Mouse (Mus musculus): ENCODE measurements around the gene Gpr146.

Gpr146 gene

DNA sequence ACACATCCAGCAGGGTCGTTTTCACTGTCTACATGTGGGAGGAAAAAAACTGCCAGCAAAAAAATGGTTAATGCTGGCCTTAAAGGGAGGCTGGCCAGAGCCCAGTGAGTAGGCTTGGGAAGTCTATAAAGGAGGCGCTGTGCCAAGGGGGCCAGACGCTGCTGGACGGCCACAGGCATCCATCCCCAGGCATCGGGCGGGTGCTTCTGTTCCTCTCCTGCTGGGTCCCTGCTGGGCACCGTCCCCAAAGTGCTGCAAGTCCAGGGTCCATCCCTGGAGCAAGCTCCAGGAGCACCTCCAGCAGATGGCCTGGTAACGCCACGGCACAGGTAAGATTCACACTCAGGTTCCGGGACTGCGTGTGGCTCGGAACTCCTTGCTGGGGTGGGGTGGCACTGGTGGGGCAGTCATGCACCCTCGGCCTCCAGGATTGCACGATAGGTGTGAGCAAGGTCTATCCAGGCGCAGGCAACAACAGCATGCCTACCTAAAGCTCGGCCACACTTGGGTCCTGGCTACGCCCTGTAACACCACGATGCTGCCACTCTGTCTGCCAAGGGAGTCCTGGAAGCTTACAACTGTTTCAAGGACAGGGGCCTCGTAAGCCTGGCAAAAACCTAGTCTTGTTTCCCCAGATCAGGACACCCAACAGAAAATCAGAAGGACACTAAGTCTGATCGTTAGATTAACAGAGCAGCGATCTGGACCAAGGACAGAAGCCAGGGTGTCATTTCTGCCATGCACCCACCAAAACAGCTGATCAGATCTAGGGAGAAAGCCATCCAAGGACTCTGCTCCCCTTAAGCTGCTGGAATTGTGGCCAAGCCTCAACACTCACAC lies 45.7 kb downstream of the Gpr146 start, which contains the start of gene Gper1:
Gper1 (plus strand) TSS at position 126 of the 840 bp plus-strand sequence.
- in situ Hi-C loops (cut with MboI, MseI), result loop anchor here (10.0 kb wide), 1 partner anchor 222 kb away; no protein-coding TSS in a partner anchor

GRCm38 (mm10) chr5:139425198-139425597 lies 47.7 kb downstream of the Gpr146 start:
- in situ Hi-C loops (cut with MboI, MseI), result loop anchor here (10.0 kb wide), 1 partner anchor 220 kb away; no protein-coding TSS in a partner anchor

- in situ Hi-C loops (cut with MboI, MseI), result loop anchor here (10.0 kb wide), 1 partner anchor 218 kb away; no protein-coding TSS in a partner anchor
Measured at GRCm38 (mm10) chr5:139427001-139427400, 49.5 kb downstream of the Gpr146 start.

GRCm38 (mm10) chr5:139427989-139428388 lies 50.5 kb downstream of the Gpr146 start:
- in situ Hi-C loops (cut with MboI, MseI), result loop anchor here (10.0 kb wide), 1 partner anchor 217 kb away; no protein-coding TSS in a partner anchor

- in situ Hi-C loops (cut with MboI, MseI), result loop anchor here (10.0 kb wide), 1 partner anchor 215 kb away; no protein-coding TSS in a partner anchor
Measured at GRCm38 (mm10) chr5:139429818-139430341, 52.4 kb downstream of the Gpr146 start.

- in situ Hi-C loops (cut with MboI, MseI), result no loop called here
Measured at GRCm38 (mm10) chr5:139432333-139432732, 54.8 kb downstream of the Gpr146 start.

GRCm38 (mm10) chr5:139432747-139433508 lies 55.4 kb downstream of the Gpr146 start:
- in situ Hi-C loops (cut with MboI, MseI), result no loop called here

DNA sequence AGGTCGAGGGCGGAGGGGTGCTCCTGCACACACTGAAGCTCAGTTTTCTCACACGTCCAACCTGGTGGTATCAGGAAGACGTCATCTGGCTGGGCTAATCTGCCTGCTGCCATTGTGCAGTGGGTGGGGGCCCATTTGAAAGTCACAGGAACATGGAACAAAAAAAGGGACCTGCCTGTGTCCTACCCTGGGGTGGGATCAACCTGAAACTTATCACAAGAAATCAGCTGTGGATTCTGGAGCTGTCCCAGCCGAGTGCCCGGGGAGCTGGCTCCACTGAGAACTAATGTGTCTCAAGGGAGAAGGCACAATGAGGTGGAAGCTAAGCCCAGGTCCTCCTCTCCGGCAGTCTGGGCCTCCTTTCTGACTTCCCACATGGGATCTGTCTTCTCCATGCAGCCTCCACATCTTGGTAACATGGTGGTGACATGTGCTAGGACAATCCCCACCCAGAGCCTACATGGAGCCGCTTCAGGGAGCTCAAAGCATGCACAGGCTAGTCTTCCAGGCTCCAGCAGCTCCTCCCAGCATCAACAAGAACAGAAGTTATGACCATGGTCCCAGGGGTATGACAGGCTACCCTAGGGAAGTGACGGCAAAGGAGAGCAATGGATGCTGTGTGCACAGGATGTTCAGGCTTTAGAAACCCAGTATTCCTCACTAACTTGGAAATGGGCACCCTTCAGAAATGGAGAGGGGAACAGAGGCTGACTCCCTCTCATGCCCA lies 56.5 kb downstream of the Gpr146 start:
- in situ Hi-C loops (cut with MboI, MseI), result no loop called here

DNA sequence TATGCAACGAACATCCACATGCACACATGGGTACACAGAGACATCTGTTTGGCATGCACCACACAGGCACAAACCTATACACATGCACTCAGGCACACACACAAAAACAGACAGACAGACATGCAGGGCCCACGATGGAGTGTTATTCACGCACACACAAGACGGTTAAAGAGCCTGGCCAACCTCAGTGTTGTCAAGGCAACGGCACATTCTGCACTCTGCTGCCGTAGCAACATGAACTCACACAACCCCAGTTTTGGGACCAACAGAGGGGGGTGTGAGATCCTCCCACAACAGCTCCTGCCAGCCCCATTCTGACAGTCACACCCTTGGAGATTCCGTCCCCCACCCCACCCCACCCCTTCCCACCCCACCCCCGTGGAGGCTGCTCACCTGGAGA lies 57.4 kb downstream of the Gpr146 start:
- in situ Hi-C loops (cut with MboI, MseI), result no loop called here

GRCm38 (mm10) chr5:139437769-139438168 lies 60.3 kb downstream of the Gpr146 start:
- in situ Hi-C loops (cut with MboI, MseI), result no loop called here

GRCm38 (mm10) chr5:139438440-139438839 lies 60.9 kb downstream of the Gpr146 start:
- in situ Hi-C loops (cut with MboI, MseI), result no loop called here

DNA sequence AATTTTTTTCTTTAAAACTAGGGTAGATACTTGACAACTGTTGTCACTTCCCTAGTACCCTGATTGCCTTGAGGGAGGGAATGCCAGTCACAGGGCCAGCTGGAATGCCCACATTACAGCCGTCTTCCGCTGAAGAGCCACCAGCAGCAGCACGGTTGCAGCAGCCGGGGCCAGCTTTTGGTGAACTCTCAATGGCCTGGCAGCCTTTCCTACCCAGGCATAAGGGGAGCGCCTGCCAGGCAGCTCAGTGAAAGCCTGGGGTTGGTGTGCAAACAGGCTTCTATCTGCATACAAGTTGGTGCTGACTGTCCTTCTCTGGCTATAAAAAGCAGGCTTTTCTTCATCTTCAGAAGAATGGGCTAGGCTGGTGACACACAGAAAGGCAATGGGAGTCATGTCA lies 63.0 kb downstream of the Gpr146 start:
- in situ Hi-C loops (cut with MboI, MseI), result no loop called here

- in situ Hi-C loops (cut with MboI, MseI), result no loop called here
Measured at GRCm38 (mm10) chr5:139440926-139441725, 63.6 kb downstream of the Gpr146 start.

GRCm38 (mm10) chr5:139441726-139442018 lies 64.2 kb downstream of the Gpr146 start:
- in situ Hi-C loops (cut with MboI, MseI), result no loop called here

GRCm38 (mm10) chr5:139442428-139442827 lies 64.9 kb downstream of the Gpr146 start:
- in situ Hi-C loops (cut with MboI, MseI), result no loop called here

- in situ Hi-C loops (cut with MboI, MseI), result no loop called here
Measured at GRCm38 (mm10) chr5:139442962-139443361, 65.5 kb downstream of the Gpr146 start.

DNA sequence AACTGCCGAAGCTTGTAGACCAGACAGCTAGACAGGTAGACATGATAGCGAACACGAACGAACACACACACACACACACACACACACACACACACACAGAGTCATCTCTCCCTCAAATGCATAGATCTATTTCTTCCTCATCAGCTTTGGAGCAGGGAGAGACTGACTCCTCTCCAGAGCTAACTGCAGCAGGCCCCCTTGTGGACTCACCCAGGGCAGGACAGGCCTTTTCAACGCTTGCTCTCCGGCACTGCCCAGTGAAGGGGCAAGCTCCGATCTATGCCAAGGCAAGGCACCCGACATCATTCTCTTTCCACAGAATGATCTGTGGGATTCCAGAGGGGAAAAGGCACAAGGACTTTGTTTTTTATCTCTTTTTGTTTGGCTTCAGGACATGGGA lies 67.8 kb downstream of the Gpr146 start:
- in situ Hi-C loops (cut with MboI, MseI), result no loop called here

Measured in regulatory T cell (primary cell).